Mouse (Mus musculus) kidney, adult 10 weeks (tissue): Measurements from ENCODE around the gene Cebpe. TPM values are rescaled to one million over a fixed set of nuclear protein-coding genes. Genes with fewer than 3 reads are reported as not detected.

ENCODE experiments used
- polyA plus RNA-seq: library from polyadenylated mRNA; stranded (reverse); fragments of 350-450 nt; fragmentation: Illumina TruSeq; extraction: RNeasy Lipid Tissue Mini Kit (QIAGEN cat#74804); gene quantifications from one replicate; pipeline ENCODE4 v1.2.3, GENCODE M21; 2014; ENCODE audit warnings: low read depth, low replicate concordance

Gene Cebpe
- not detected for polyA plus RNA-seq

DNA sequence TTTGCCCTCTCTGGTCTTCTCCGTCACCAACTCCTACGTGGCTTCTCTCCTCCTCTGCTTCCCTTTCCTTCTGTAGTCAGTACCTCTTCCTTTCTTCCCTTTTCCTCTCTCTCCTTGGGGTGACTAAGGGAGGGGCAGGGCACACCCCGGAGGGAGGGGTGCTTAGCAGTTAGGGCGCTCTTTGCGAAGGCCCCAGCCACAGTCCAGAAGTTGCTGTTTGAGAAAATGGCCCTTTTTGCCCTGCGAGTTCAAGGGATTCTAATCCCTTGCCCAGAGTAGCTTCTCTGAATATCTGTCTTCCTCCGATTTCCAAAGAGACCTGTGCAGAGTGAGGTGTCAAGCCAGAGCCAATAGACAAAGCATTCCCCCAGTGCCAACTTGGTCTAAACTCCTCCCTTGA lies at the start of gene Cebpe:
Gene Cebpe (minus strand): TSS at position 101 of the 400 bp plus-strand sequence.

DNA sequence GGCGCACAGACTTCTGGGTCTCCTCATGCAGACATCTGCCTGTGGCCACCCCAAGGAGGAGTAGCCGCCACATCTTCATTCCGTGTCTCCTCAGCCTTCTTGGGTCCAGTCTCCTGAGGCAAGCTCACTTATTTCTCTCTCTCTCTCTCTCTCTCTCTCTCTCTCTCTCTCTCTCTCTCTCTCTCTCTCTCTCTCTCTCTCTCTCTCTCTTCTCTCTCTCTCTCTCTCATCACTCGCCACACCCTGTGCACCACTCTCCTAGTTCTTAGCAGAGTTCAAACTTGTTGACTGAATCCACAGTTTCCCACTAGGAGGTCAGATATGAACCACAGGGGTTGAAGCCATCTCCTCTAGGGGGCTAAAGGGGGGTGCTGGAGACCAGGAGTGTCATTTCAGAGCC lies 13.2 kb downstream of the Cebpe start, which contains the start of gene Gm29776:
Gene Gm29776 (minus strand): TSS at position 101 of the 400 bp plus-strand sequence.

DNA sequence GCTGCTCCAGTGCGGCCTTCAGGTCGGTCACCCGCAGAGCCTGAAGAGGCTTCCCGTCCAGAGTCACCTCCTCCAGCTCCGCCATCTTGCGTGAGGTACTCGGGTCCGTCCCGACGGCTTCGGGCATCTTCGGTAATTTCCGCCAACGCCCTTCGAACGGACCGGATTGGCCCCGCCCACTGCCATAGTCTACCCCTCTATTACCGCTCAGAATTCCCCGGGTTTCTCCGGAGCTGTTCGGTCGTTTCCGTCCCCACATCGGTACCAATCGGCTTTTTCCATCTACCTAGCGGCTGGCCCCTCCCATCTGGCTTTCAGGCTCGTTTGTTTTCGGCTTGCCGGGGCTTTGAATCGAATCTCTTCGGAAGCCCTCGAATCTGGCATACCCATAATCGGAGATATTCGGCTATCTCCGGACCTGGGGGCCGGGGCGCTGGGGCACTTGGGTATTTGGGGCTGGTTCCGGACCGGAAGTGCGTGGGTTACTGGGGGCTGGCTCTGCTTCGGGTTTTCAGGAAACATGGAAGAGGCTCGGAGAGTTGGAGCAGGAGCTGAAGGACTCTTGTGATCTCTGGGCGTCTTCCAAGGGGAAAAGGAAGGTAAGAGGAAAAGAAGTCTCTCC lies 25.3 kb downstream of the Cebpe start, which contains the start of gene Acin1:
Gene Acin1 (minus strand): TSS at position 410 of the 622 bp plus-strand sequence.

DNA sequence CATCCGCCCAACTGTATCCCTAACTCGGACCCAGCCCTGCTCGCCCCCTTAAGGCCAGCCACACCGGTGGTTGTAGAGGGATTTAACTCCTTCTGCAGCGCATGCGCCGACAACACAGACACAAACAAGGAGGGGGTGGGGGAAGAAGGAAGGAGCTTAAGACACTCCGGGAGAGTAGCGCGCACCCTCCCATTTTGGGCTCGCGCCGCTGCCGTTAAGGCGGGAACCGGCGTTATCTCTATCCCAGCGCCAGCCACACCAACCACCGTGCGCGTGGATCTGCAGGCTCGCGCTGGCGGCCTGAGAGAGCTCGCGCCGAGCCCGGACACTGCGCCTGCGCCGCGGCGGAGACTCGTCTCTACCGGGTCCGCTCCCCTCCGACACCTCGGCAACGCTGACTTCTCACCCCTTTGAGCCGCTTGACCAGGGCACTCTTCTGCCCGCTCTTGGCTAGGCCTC lies 25.9 kb downstream of the Cebpe start, which contains the start of gene 1700123O20Rik:
Gene 1700123O20Rik (plus strand): TSS at position 154 of the 459 bp plus-strand sequence.

Other genes with a start within 250 kb of the Cebpe start
- 4.0 TPM for gene Lrp10, start 248.0 kb downstream of the Cebpe start, polyA plus RNA-seq
- not detected for gene Rem2, start 236.1 kb downstream of the Cebpe start, polyA plus RNA-seq
- gene Prmt5, start 194.6 kb downstream of the Cebpe start, polyA plus RNA-seq = 43.0 TPM
- 3.4 TPM for gene Haus4, start 157.6 kb downstream of the Cebpe start, polyA plus RNA-seq
- gene Ajuba, start 134.6 kb downstream of the Cebpe start, polyA plus RNA-seq = 7.9 TPM
- gene 4931414P19Rik, start 106.2 kb downstream of the Cebpe start, polyA plus RNA-seq = 2.3 TPM
- 3.2 TPM for gene Psmb5, start 94.2 kb downstream of the Cebpe start, polyA plus RNA-seq
- gene Psmb11, start 90.7 kb downstream of the Cebpe start, polyA plus RNA-seq = not detected
- gene Gm17606, start 71.2 kb downstream of the Cebpe start, polyA plus RNA-seq = not detected
- not detected for gene Cdh24, start 70.8 kb downstream of the Cebpe start, polyA plus RNA-seq
- 18.0 TPM for gene 1700123O20Rik, start 26.0 kb downstream of the Cebpe start, polyA plus RNA-seq
- gene Acin1, start 25.2 kb downstream of the Cebpe start, polyA plus RNA-seq = 110 TPM
- not detected for gene Gm29776, start 13.3 kb downstream of the Cebpe start, polyA plus RNA-seq
- 51.3 TPM for gene Slc7a8, start 69.8 kb upstream of the Cebpe start, polyA plus RNA-seq
- 2.4 TPM for gene Rnf212b, start 102.0 kb upstream of the Cebpe start, polyA plus RNA-seq
- gene Homez, start 158.8 kb upstream of the Cebpe start, polyA plus RNA-seq = 14.8 TPM
- gene Ppp1r3e, start 165.4 kb upstream of the Cebpe start, polyA plus RNA-seq = 11.4 TPM
- gene Bcl2l2, start 171.2 kb upstream of the Cebpe start, polyA plus RNA-seq = 15.8 TPM
- gene Gm20521, start 171.3 kb upstream of the Cebpe start, polyA plus RNA-seq = not detected
- gene Pabpn1, start 180.3 kb upstream of the Cebpe start, polyA plus RNA-seq = 28.3 TPM
- gene Slc22a17, start 201.0 kb upstream of the Cebpe start, polyA plus RNA-seq = 0.40 TPM
- not detected for gene Efs, start 214.0 kb upstream of the Cebpe start, polyA plus RNA-seq
- not detected for gene Il25, start 220.5 kb upstream of the Cebpe start, polyA plus RNA-seq
- gene Cmtm5, start 224.1 kb upstream of the Cebpe start, polyA plus RNA-seq = not detected